Mouse (Mus musculus): ENCODE data around the gene Myf5. TPM values are rescaled to one million over a fixed set of nuclear protein-coding genes. Genes with fewer than 3 reads are reported as not detected.

The Myf5 gene
- polyA plus RNA-seq, 2 experiments: 0.01 TPM; not detected in 1

GRCm38 (mm10) chr10:107484050-107484449 is 1.9 kb downstream of the Myf5 start:
- Histone ChIP-seq H3K27me3 (ENCODE audit: control insufficient read depth, insufficient read depth, low read length) (no peaks in the 10 kb centered on the region), H3K27ac (no peak overlapping the region), H3K4me1 (replicated peaks; ENCODE audit: control insufficient read depth in 2 of 2, insufficient read depth in 2 of 2, low read length in 1 of 2) (no peaks in the 10 kb centered on the region), H3K4me3 (ENCODE audit: insufficient read depth in 1 of 2, low read depth in 2 of 2, low read length in 2 of 2) (no peak overlapping the region), H3K36me3 (replicated peaks; ENCODE audit: control insufficient read depth, insufficient read depth, low read depth) (no peaks in the 10 kb centered on the region), H3K9ac (replicated peaks) (no peak overlapping the region), H3K9me3 (ENCODE audit: control insufficient read depth, low read length) (no peaks in the 10 kb centered on the region), H3K4me2 (ENCODE audit: low read depth) (no peak overlapping the region)
- TF ChIP-seq EP300 (IDR thresholded peaks at IDR 0.05; ENCODE audit: low read depth) (no peak), CTCF (IDR thresholded peaks at IDR 0.05; ENCODE audit: low read depth) (no peak)
- WGBS (ENCODE audit: insufficient replicate concordance): 76% methylated on average over 10 of the region's 10 CpGs
- ATAC-seq (ENCODE audit: insufficient read depth) (no peak), DNase-seq (ENCODE audit: low read depth in 3 of 3, low spot score in 3 of 3) (no peak)

GRCm38 (mm10) chr10:107473497-107473896 is 12.4 kb downstream of the Myf5 start:
- H3K27me3 ChIP-seq (ENCODE audit: control insufficient read depth, insufficient read depth, low read length): no peaks in the 10 kb centered on the region
- no peak overlapping the region for H3K27ac ChIP-seq
- H3K36me3 ChIP-seq (replicated peaks; ENCODE audit: control insufficient read depth, insufficient read depth, low read depth): no peaks in the 10 kb centered on the region
- H3K9ac ChIP-seq (replicated peaks): no peak overlapping the region
- no peaks in the 10 kb centered on the region for H3K4me1 ChIP-seq (replicated peaks; ENCODE audit: control insufficient read depth in 2 of 2, insufficient read depth in 2 of 2, low read length in 1 of 2)
- TF ChIP-seq CTCF (IDR thresholded peaks at IDR 0.05; ENCODE audit: low read depth) (no peak), EP300 (IDR thresholded peaks at IDR 0.05; ENCODE audit: low read depth) (no peak)
- ATAC-seq (ENCODE audit: insufficient read depth) (no peak), DNase-seq (ENCODE audit: low read depth in 3 of 3, low spot score in 3 of 3) (no peak)
- 30% methylated on average over 2 of the region's 2 CpGs for WGBS (ENCODE audit: insufficient replicate concordance)
- H3K4me3 ChIP-seq (ENCODE audit: insufficient read depth in 1 of 2, low read depth in 2 of 2, low read length in 2 of 2): no peak overlapping the region
- no peaks in the 10 kb centered on the region for H3K9me3 ChIP-seq (ENCODE audit: control insufficient read depth, low read length)
- no peak overlapping the region for H3K4me2 ChIP-seq (ENCODE audit: low read depth)

GRCm38 (mm10) chr10:107471712-107472111 is 14.2 kb downstream of the Myf5 start:
- TF ChIP-seq EP300 (IDR thresholded peaks at IDR 0.05; ENCODE audit: low read depth): no peak
- no peak for TF ChIP-seq CTCF (IDR thresholded peaks at IDR 0.05; ENCODE audit: low read depth)
- no peak overlapping the region for H3K9ac ChIP-seq (replicated peaks)
- ATAC-seq (ENCODE audit: insufficient read depth): no peak
- WGBS (ENCODE audit: insufficient replicate concordance): 65% methylated on average over 5 of the region's 5 CpGs
- no peaks in the 10 kb centered on the region for H3K9me3 ChIP-seq (ENCODE audit: control insufficient read depth, low read length)
- no peaks in the 10 kb centered on the region for H3K36me3 ChIP-seq (replicated peaks; ENCODE audit: control insufficient read depth, insufficient read depth, low read depth)
- H3K27me3 ChIP-seq (ENCODE audit: control insufficient read depth, insufficient read depth, low read length): no peaks in the 10 kb centered on the region
- H3K4me2 ChIP-seq (ENCODE audit: low read depth): no peak overlapping the region
- H3K4me3 ChIP-seq (ENCODE audit: insufficient read depth in 1 of 2, low read depth in 2 of 2, low read length in 2 of 2): no peak overlapping the region
- DNase-seq (ENCODE audit: low read depth in 3 of 3, low spot score in 3 of 3): no peak
- no peaks in the 10 kb centered on the region for H3K4me1 ChIP-seq (replicated peaks; ENCODE audit: control insufficient read depth in 2 of 2, insufficient read depth in 2 of 2, low read length in 1 of 2)
- no peak overlapping the region for H3K27ac ChIP-seq

- H3K9me3 ChIP-seq (ENCODE audit: control insufficient read depth, low read length): no peaks in the 10 kb centered on the region
- WGBS (ENCODE audit: insufficient replicate concordance): 61% methylated on average over 7 of the region's 7 CpGs
- no peak overlapping the region for H3K27ac ChIP-seq
- no peak for ATAC-seq (ENCODE audit: insufficient read depth)
- H3K4me3 ChIP-seq (ENCODE audit: insufficient read depth in 1 of 2, low read depth in 2 of 2, low read length in 2 of 2): no peak overlapping the region
- no peaks in the 10 kb centered on the region for H3K4me1 ChIP-seq (replicated peaks; ENCODE audit: control insufficient read depth in 2 of 2, insufficient read depth in 2 of 2, low read length in 1 of 2)
- H3K4me2 ChIP-seq (ENCODE audit: low read depth): no peak overlapping the region
- no peaks in the 10 kb centered on the region for H3K36me3 ChIP-seq (replicated peaks; ENCODE audit: control insufficient read depth, insufficient read depth, low read depth)
- no peaks in the 10 kb centered on the region for H3K27me3 ChIP-seq (ENCODE audit: control insufficient read depth, insufficient read depth, low read length)
- no peak for TF ChIP-seq EP300 (IDR thresholded peaks at IDR 0.05; ENCODE audit: low read depth)
- no peak for TF ChIP-seq CTCF (IDR thresholded peaks at IDR 0.05; ENCODE audit: low read depth)
- H3K9ac ChIP-seq (replicated peaks): no peak overlapping the region
- no peak for DNase-seq (ENCODE audit: low read depth in 3 of 3, low spot score in 3 of 3)
Measured at GRCm38 (mm10) chr10:107467819-107468218, 18.1 kb downstream of the Myf5 start.

GRCm38 (mm10) chr10:107449496-107450330 is 36.2 kb downstream of the Myf5 start:
- Histone ChIP-seq H3K9ac (replicated peaks) (no peak overlapping the region), H3K4me1 (replicated peaks; ENCODE audit: control insufficient read depth in 2 of 2, insufficient read depth in 2 of 2, low read length in 1 of 2) (no peaks in the 10 kb centered on the region), H3K27me3 (ENCODE audit: control insufficient read depth, insufficient read depth, low read length) (no peaks in the 10 kb centered on the region), H3K27ac (no peak overlapping the region), H3K4me3 (ENCODE audit: insufficient read depth in 1 of 2, low read depth in 2 of 2, low read length in 2 of 2) (no peak overlapping the region), H3K36me3 (replicated peaks; ENCODE audit: control insufficient read depth, insufficient read depth, low read depth) (no peaks in the 10 kb centered on the region), H3K4me2 (ENCODE audit: low read depth) (no peak overlapping the region), H3K9me3 (ENCODE audit: control insufficient read depth, low read length) (no peaks in the 10 kb centered on the region)
- no peak for TF ChIP-seq CTCF (IDR thresholded peaks at IDR 0.05; ENCODE audit: low read depth)
- TF ChIP-seq EP300 (IDR thresholded peaks at IDR 0.05; ENCODE audit: low read depth): no peak
- WGBS (ENCODE audit: insufficient replicate concordance): 48% methylated on average over 5 of the region's 5 CpGs
- no peak for ATAC-seq (ENCODE audit: insufficient read depth)
- DNase-seq (ENCODE audit: low read depth in 3 of 3, low spot score in 3 of 3): no peak

Data from liver, embryonic 14.5 days (tissue).